Mouse (Mus musculus): ENCODE results near the gene Fam149b.

GRCm38 (mm10) chr14:20379087-20379640, 31.2 kb downstream of the Fam149b start:
- TF ChIP-seq CTCF (conservative IDR thresholded peaks at IDR 0.05; ENCODE audit: low read length) (no peak), POU5F1 (IDR thresholded peaks at IDR 0.05; ENCODE audit: borderline replicate concordance, low read length) (no peak)

All from E14TG2a.4 (cell line).